Mouse (Mus musculus): Measurements from ENCODE around the gene Cav3.

- TF ChIP-seq CTCF (IDR thresholded peaks at IDR 0.05) (no peak), POLR2A (IDR thresholded peaks at IDR 0.05; ENCODE audit: insufficient read depth, low read depth, low read length) (no peak), EP300 (IDR thresholded peaks at IDR 0.05; ENCODE audit: insufficient read depth, low read depth, low read length) (no peak)
Observed at GRCm38 (mm10) chr6:112517991-112518390, 58.7 kb downstream of the Cav3 start.

All from heart, adult 2 months (tissue).